ENCODE assay signal across 7 mouse cellular contexts in genomic region chr9:37420676-37421075, GRCm38 (mm10). TPM values are rescaled to one million over a fixed set of nuclear protein-coding genes. Genes with fewer than 3 reads are reported as not detected.
DNase-seq lines count a peak whose midpoint lies in the region; ATAC-seq and TF ChIP-seq lines count a peak whose summit lies in the region.

No protein-coding gene starts in this region.

- peak overlapping the region; percentile 21 for H3K4me3 ChIP-seq in intestine, postnatal 0 days (ENCODE audit: low read depth, low read length)
- peak overlapping the region; percentile 16; the same call in 1 of the 2 replicates for H3K4me3 ChIP-seq in limb, embryonic 11.5 days (ENCODE audit: low read depth, low read length)
- peak overlapping the region; percentile 28 for H3K4me3 ChIP-seq in midbrain, embryonic 13.5 days (replicated peaks)

- H3K36me3 ChIP-seq in intestine, postnatal 0 days (ENCODE audit: control insufficient read depth, insufficient read depth): no peaks in the 10 kb centered on the region
- no peaks in the 10 kb centered on the region for H3K36me3 ChIP-seq in limb, embryonic 11.5 days (ENCODE audit: control insufficient read depth, insufficient read depth, low read length)
- no peaks in the 10 kb centered on the region for H3K36me3 ChIP-seq in midbrain, embryonic 13.5 days

- under 1% methylated on average over 27 of the region's 27 CpGs for WGBS in intestine, postnatal 0 days
- under 1% methylated on average over 27 of the region's 27 CpGs for WGBS in limb, embryonic 11.5 days
- WGBS in midbrain, embryonic 13.5 days: under 1% methylated on average over 27 of the region's 27 CpGs

- no peaks in the 10 kb centered on the region for H3K9me3 ChIP-seq in intestine, postnatal 0 days (ENCODE audit: control insufficient read depth)
- no peaks in the 10 kb centered on the region for H3K9me3 ChIP-seq in limb, embryonic 11.5 days (ENCODE audit: control insufficient read depth, low read length)
- H3K9me3 ChIP-seq in midbrain, embryonic 13.5 days: no peaks in the 10 kb centered on the region

- peak overlapping the region; percentile 67 for H3K4me2 ChIP-seq in intestine, postnatal 0 days (replicated peaks; ENCODE audit: low read depth)
- peak overlapping the region; percentile 51 for H3K4me2 ChIP-seq in limb, embryonic 11.5 days (ENCODE audit: low read depth, severe bottlenecking)
- H3K4me2 ChIP-seq in midbrain, embryonic 13.5 days (replicated peaks): peak overlapping the region; percentile 52

- TF ChIP-seq CTCF in intestine, postnatal 0 days (IDR thresholded peaks at IDR 0.05; ENCODE audit: low read depth): peak; percentile 79

- no peak overlapping the region for H3K27ac ChIP-seq in intestine, postnatal 0 days (ENCODE audit: low read depth, low read length)
- H3K27ac ChIP-seq in limb, embryonic 11.5 days (replicated peaks; ENCODE audit: low read depth, low read length): no peak overlapping the region
- no peak overlapping the region; the same call in 1 of the 2 replicates for H3K27ac ChIP-seq in midbrain, embryonic 13.5 days

- peak; percentile 85 for ATAC-seq in intestine, postnatal 0 days
- ATAC-seq in limb, embryonic 11.5 days (ENCODE audit: insufficient number of reproducible peaks, low FRiP score, low TSS enrichment, low read depth): peak; percentile 89
- ATAC-seq in midbrain, embryonic 13.5 days: peak; percentile 93

- peak; percentile 91 for DNase-seq in adrenal gland, postnatal 10 days
- peak; percentile 97 for DNase-seq in embryo, embryonic 11 days
- DNase-seq in heart, adult 11 months: peak; percentile 99
- DNase-seq in limb, embryonic 11.5 days (ENCODE audit: low spot score): peak; percentile 93
- DNase-seq in spleen, adult 18-20 months: peak; percentile 70 to 80

- H3K9ac ChIP-seq in intestine, postnatal 0 days (ENCODE audit: low read depth, low read length): peak overlapping the region; percentile 22; the same call in 1 of the 2 replicates
- no peak overlapping the region for H3K9ac ChIP-seq in limb, embryonic 11.5 days (ENCODE audit: low read length)
- no peak overlapping the region for H3K9ac ChIP-seq in midbrain, embryonic 13.5 days (replicated peaks)

- no peaks in the 10 kb centered on the region for H3K27me3 ChIP-seq in intestine, postnatal 0 days (replicated peaks; ENCODE audit: control insufficient read depth, insufficient read depth, low read length)
- H3K27me3 ChIP-seq in limb, embryonic 11.5 days (ENCODE audit: control insufficient read depth, insufficient read depth, low read length): no peaks in the 10 kb centered on the region
- H3K27me3 ChIP-seq in midbrain, embryonic 13.5 days: peaks cover 54% of the 10 kb centered on the region

- 0 out of 2 replicates have a peak, but pooled peaks cover 3% of the 10 kb centered on the region for H3K4me1 ChIP-seq in intestine, postnatal 0 days (replicated peaks; ENCODE audit: control insufficient read depth, insufficient read depth, low read length)
- no peaks in the 10 kb centered on the region for H3K4me1 ChIP-seq in limb, embryonic 11.5 days (ENCODE audit: control insufficient read depth, insufficient read depth, low read length)
- peaks cover 9% of the 10 kb centered on the region for H3K4me1 ChIP-seq in midbrain, embryonic 13.5 days (replicated peaks)

RNA-seq across cellular contexts. Expression of gene Robo3, which starts 12.4 kb away (rescaled TPM):
- under 1 TPM; 0.45 to 0.72 TPM for total RNA-seq in adrenal gland, postnatal 10 days (2021)
- 0.07 TPM in 1 of 2 replicates, not detected in the other for polyA plus RNA-seq in intestine, postnatal 0 days (2015; fragmentation: Nextera tagmentation; extraction: Ambion mirVana)
- polyA plus RNA-seq in limb, embryonic 11.5 days (2014; fragmentation: Nextera tagmentation; extraction: Ambion mirVana): 0.16 and 0.33 TPM in 2 replicates
- polyA plus RNA-seq in midbrain, embryonic 13.5 days (2015; fragmentation: Nextera tagmentation; extraction: Ambion mirVana): 20.5 and 22.4 TPM in 2 replicates

RNA-seq across cellular contexts. Expression of gene Robo4, which starts 19.0 kb away (rescaled TPM):
- 10 to 100 TPM; 24.9 to 28.4 TPM for total RNA-seq in adrenal gland, postnatal 10 days (2021)
- polyA plus RNA-seq in intestine, postnatal 0 days (2015; fragmentation: Nextera tagmentation; extraction: Ambion mirVana): 6.6 and 7.1 TPM in 2 replicates
- polyA plus RNA-seq in limb, embryonic 11.5 days (2014; fragmentation: Nextera tagmentation; extraction: Ambion mirVana): 6.6 and 9.0 TPM in 2 replicates
- polyA plus RNA-seq in midbrain, embryonic 13.5 days (2015; fragmentation: Nextera tagmentation; extraction: Ambion mirVana): 4.0 and 4.9 TPM in 2 replicates

RNA-seq across cellular contexts. Expression of gene Hepacam, which starts 53.5 kb away (rescaled TPM):
- under 1 TPM; 0.21 to 0.33 TPM for total RNA-seq in adrenal gland, postnatal 10 days (2021)
- polyA plus RNA-seq in intestine, postnatal 0 days (2015; fragmentation: Nextera tagmentation; extraction: Ambion mirVana): 0.18 and 0.38 TPM in 2 replicates
- polyA plus RNA-seq in limb, embryonic 11.5 days (2014; fragmentation: Nextera tagmentation; extraction: Ambion mirVana): 0.07 TPM in 1 of 2 replicates, not detected in the other
- polyA plus RNA-seq in midbrain, embryonic 13.5 days (2015; fragmentation: Nextera tagmentation; extraction: Ambion mirVana): 2.2 and 2.5 TPM in 2 replicates

Comparison
In these comparisons a context has a peak if more than half of its experiments do, and no peak if none do; other contexts are left out.
1. RNA of gene Robo3, which starts 12.4 kb away (polyA plus RNA-seq): 20.5 to 22.4 TPM in midbrain, embryonic 13.5 days; 0.16 to 0.33 TPM in limb, embryonic 11.5 days and 0.07 TPM in intestine, postnatal 0 days; every median in the first group is over 10 times any median in the second.
2. Peak in every context shown above with its lines, with median percentiles within 50 percentile points of each other: DNase-seq, ATAC-seq, H3K4me2 ChIP-seq and H3K4me3 ChIP-seq.